Mouse (Mus musculus): ENCODE data around the gene Dync1i2.

- TF ChIP-seq CTCF (IDR thresholded peaks at IDR 0.05; ENCODE audit: borderline replicate concordance, insufficient read depth, low read length) = no peak
- TF ChIP-seq POLR2A (IDR thresholded peaks at IDR 0.05; ENCODE audit: low read depth, low read length) = no peak
Observed at GRCm38 (mm10) chr2:71269332-71269731, 57.8 kb downstream of the Dync1i2 start.
